Mouse (Mus musculus): ENCODE measurements around the gene Gm47969. TPM values are rescaled to one million over a fixed set of nuclear protein-coding genes. Genes with fewer than 3 reads are reported as not detected.

Gene Gm47969
- not detected for total RNA-seq (2023)

DNA sequence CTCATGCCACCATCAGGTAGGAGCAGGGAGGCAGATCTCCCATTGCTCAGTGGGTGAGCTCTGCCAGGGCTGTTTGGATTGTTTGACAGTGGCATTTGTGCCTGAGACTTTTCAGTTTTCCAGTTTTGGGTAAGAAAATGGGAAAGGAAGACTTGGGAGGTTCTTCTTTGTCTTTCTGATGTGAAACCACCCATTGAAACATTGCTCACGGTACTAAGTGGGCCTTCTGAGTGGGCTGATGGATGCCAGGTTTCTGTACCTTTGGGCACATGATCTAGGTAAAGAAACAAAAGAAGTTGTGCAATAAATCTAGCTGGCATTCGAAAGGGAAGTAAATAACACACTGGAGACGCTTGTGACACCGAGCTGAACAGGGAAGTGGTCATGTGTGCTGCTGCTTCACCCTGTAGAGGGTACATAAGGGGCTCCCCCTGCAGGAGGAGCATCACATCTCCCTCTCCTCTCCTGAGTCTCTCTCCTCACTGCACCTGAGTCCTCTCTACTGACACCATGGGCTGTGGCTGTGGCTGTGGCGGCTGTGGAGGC lies at the start of gene Gm47969:
TSS of gene Gm47969 (plus strand) at position 51 of the 546 bp plus-strand sequence.

GRCm38 (mm10) chr1:83000306-83000705 lies 44.4 kb upstream of the Gm47969 start, which contains the start of gene Gm47959:
Gm47959 (plus strand) TSS chr1:83000548.

DNA sequence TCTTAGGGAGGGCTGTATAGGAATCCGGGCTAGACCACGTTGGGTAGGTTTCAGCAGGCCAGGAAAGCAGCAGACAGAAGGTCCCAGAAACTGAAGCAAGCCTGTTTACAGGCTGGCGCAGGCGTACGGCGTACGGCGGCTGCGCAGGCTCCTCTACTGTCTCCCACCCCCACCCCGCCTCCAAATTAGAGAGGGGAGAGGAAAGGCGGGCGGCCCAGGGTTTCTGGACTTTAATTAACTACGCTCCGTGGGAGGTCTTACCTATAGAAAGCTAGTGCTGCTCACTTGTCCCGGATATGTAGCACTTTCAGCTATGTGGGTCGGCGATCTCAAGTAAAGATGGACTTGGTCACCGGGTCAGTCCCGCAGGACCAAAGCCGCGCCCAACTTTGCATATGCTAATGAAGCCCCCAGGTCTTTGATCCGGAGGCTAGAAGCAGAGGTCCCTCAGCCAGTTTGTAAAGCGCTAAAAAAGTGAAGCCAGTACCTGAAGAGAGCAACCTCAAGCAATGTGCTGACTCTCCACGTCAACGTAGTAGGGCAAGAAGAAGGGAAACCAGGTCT lies 6.5 kb upstream of the Gm47969 start, which contains the start of gene Slc19a3:
TSS of gene Slc19a3 (minus strand) at position 340 of the 564 bp plus-strand sequence.

GRCm38 (mm10) chr1:83042380-83042779 lies 2.4 kb upstream of the Gm47969 start, which contains the start of gene Krtap28-10:
Krtap28-10 (minus strand) TSS chr1:83042480.

GRCm38 (mm10) chr1:83059278-83059677 lies 14.5 kb downstream of the Gm47969 start, which contains the start of gene A030005K14Rik:
A030005K14Rik (minus strand) TSS chr1:83059378.

GRCm38 (mm10) chr1:83060643-83061042 lies 15.9 kb downstream of the Gm47969 start, which contains the start of gene Krtap28-13:
Krtap28-13 (plus strand) TSS chr1:83060930.

Other genes starting within 250 kb of the Gm47969 start
- 10 to 100 TPM; 49.2 to 51.1 TPM for gene Agfg1, start 205.4 kb upstream of the Gm47969 start, total RNA-seq (2023)
- not detected for gene A030005L19Rik, start 131.6 kb upstream of the Gm47969 start, total RNA-seq (2023)
- gene A030014E15Rik, start 120.0 kb upstream of the Gm47969 start, total RNA-seq (2023), result not detected
- gene Gm6217, start 113.5 kb upstream of the Gm47969 start, total RNA-seq (2023), result not detected
- gene A030003K21Rik, start 101.5 kb upstream of the Gm47969 start, total RNA-seq (2023), result not detected
- gene Gm7544, start 88.9 kb upstream of the Gm47969 start, total RNA-seq (2023), result not detected
- not detected for gene Gm47955, start 84.6 kb upstream of the Gm47969 start, total RNA-seq (2023)
- gene Gm47959, start 44.4 kb upstream of the Gm47969 start, total RNA-seq (2023), result not detected
- gene Slc19a3, start 6.5 kb upstream of the Gm47969 start, total RNA-seq (2023), result not detected
- not detected for gene Krtap28-10, start 2.5 kb upstream of the Gm47969 start, total RNA-seq (2023)
- not detected for gene A030005K14Rik, start 14.4 kb downstream of the Gm47969 start, total RNA-seq (2023)
- gene Krtap28-13, start 16.0 kb downstream of the Gm47969 start, total RNA-seq (2023), result not detected
- not detected for gene Ccl20, start 71.8 kb downstream of the Gm47969 start, total RNA-seq (2023)
- gene Daw1, start 114.8 kb downstream of the Gm47969 start, total RNA-seq (2023), result not detected

Data from neutrophil, adult 59 days (primary cell).